Mouse (Mus musculus) G1E (cell line): ENCODE data around the gene Stip1. TPM values are rescaled to one million over a fixed set of nuclear protein-coding genes. Genes with fewer than 3 reads are reported as not detected.

ENCODE experiments used
- ATAC-seq: 2 replicates; pipeline ENCODE4 v1.8.0; 2016; ENCODE audit warnings: mild to moderate bottlenecking; ENCODE audit not compliant: insufficient number of reproducible peaks, poor library complexity, low FRiP score, severe bottlenecking; ENCODE audit errors: extremely low read depth
- DNase-seq: peaks from one replicate; pipeline ENCODE4 v3.0.0; 2012; ENCODE audit warnings: low spot score
- H3K27me3 ChIP-seq: 2 replicates; pipeline ENCODE4 v1.6.1; 2012; ENCODE audit warnings: mild to moderate bottlenecking, low read length, inconsistent platforms; ENCODE audit not compliant: insufficient read depth
- H3K36me3 ChIP-seq: replicated peaks from 2 replicates; pipeline ENCODE3; 2012; ENCODE audit warnings: mild to moderate bottlenecking, inconsistent platforms
- H3K4me1 ChIP-seq: 2 replicates; pipeline ENCODE4 v1.6.1; 2012; ENCODE audit warnings: low read depth, low read length, inconsistent platforms, mixed read lengths; ENCODE audit not compliant: insufficient read depth
- H3K4me3 ChIP-seq: 2 replicates; pipeline ENCODE4 v1.5.1; 2012; ENCODE audit warnings: low read depth, mild to moderate bottlenecking, inconsistent platforms, low read length, moderate library complexity, mixed read lengths
- H3K9me3 ChIP-seq: replicated peaks from 2 replicates; pipeline ENCODE4 v1.6.1; 2012; ENCODE audit warnings: inconsistent platforms
- CTCF ChIP-seq: IDR thresholded peaks from 2 replicates; pipeline ENCODE4 v1.5.1; 2012; ENCODE audit warnings: low read depth, low read length, inconsistent platforms, mixed read lengths
- GATA1 ChIP-seq: IDR thresholded peaks from 2 replicates; pipeline ENCODE4 v1.6.1; 2012; ENCODE audit warnings: borderline replicate concordance, low read length, inconsistent platforms, mixed read lengths
- GATA2 ChIP-seq: IDR thresholded peaks from 2 replicates; pipeline ENCODE4 v1.6.1; 2012; ENCODE audit warnings: low read depth, low read length, inconsistent platforms, borderline replicate concordance
- POLR2AphosphoS5 ChIP-seq: IDR thresholded peaks from 2 replicates; pipeline ENCODE4 v1.6.1; 2012; ENCODE audit warnings: low read depth, low read length, inconsistent platforms; ENCODE audit not compliant: insufficient replicate concordance
- TAL1 ChIP-seq: conservative IDR thresholded peaks from 2 replicates; pipeline ENCODE4 v1.6.1; 2012; ENCODE audit warnings: low read depth, low read length, inconsistent platforms, mixed read lengths
- polyA plus RNA-seq: library from polyadenylated mRNA; stranded (reverse); fragments of >175 nt; gene quantifications from 2 replicates; pipeline ENCODE4 v1.2.3, GENCODE M21; 2012
- total RNA-seq, 2 experiments: library from RNA; stranded (forward) in 1 of 2; stranded (reverse) in 1 of 2; fragments of 200-1000 nt in 1 of 2; fragments of >200 nt in 1 of 2; fragmentation: Nextera tagmentation in 1 of 2; gene quantifications; 2 replicates each; pipeline ENCODE4 v1.2.3; 2014 to 2017

The Stip1 gene
- total and polyA plus RNA-seq, 3 experiments = 224 to 301 (median 279) TPM

- ATAC-seq (no peak), DNase-seq (no peak)
- Histone ChIP-seq H3K36me3 (peaks cover 72% of the 10 kb centered on the region), H3K27me3 (no peaks in the 10 kb centered on the region; the same call in 1 of the 2 replicates), H3K9me3 (no peaks in the 10 kb centered on the region), H3K4me3 (no peak overlapping the region), H3K4me1 (peaks cover 3% of the 10 kb centered on the region; the same call in 1 of the 2 replicates)
- TF ChIP-seq POLR2AphosphoS5 (no peak), TAL1 (no peak), GATA2 (no peak), CTCF (no peak), GATA1 (no peak)
These were observed 32.7 kb downstream of the Stip1 start for GRCm38 (mm10) chr19:7006892-7007593.

- Histone ChIP-seq H3K9me3 (no peaks in the 10 kb centered on the region), H3K4me1 (peaks cover 33% of the 10 kb centered on the region), H3K4me3 (no peak overlapping the region), H3K27me3 (no peaks in the 10 kb centered on the region; the same call in 1 of the 2 replicates), H3K36me3 (peaks cover 76% of the 10 kb centered on the region)
- no peak for TF ChIP-seq GATA1
- ATAC-seq = no peak
- DNase-seq = no peak
These were observed 40.3 kb downstream of the Stip1 start for GRCm38 (mm10) chr19:6999360-7000063.

GRCm38 (mm10) chr19:6997721-6998290, 42.0 kb downstream of the Stip1 start:
- ATAC-seq = no peak
- H3K27me3 ChIP-seq = no peaks in the 10 kb centered on the region; the same call in 1 of the 2 replicates
- H3K4me3 ChIP-seq = no peak overlapping the region
- H3K4me1 ChIP-seq = peaks cover 50% of the 10 kb centered on the region
- H3K9me3 ChIP-seq = no peaks in the 10 kb centered on the region
- DNase-seq = no peak
- H3K36me3 ChIP-seq = peaks cover 75% of the 10 kb centered on the region
- no peak for TF ChIP-seq TAL1
- TF ChIP-seq CTCF = no peak
- no peak for TF ChIP-seq POLR2AphosphoS5
- TF ChIP-seq GATA1 = no peak
- TF ChIP-seq GATA2 = no peak

- ATAC-seq = peak; percentile 28; the same call in 1 of the 2 replicates
- peaks cover 59% of the 10 kb centered on the region for H3K4me1 ChIP-seq
- H3K4me3 ChIP-seq = peak within 1 kb of the TSS; percentile 76
- peaks cover 57% of the 10 kb centered on the region for H3K36me3 ChIP-seq
- H3K9me3 ChIP-seq = no peaks in the 10 kb centered on the region
- TF ChIP-seq GATA2 (no peak), TAL1 (no peak), POLR2AphosphoS5 (no peak), CTCF (no peak), GATA1 (no peak)
- H3K27me3 ChIP-seq = no peaks in the 10 kb centered on the region; the same call in 1 of the 2 replicates
- DNase-seq = peak; percentile 82
These were observed 43.8 kb downstream of the Stip1 start, which contains the start of the genes Nudt22 and Trpt1 for GRCm38 (mm10) chr19:6996006-6996405. Nudt22 (minus strand) TSS chr19:6996117. Trpt1 (plus strand) TSS chr19:6996131.

- Histone ChIP-seq H3K9me3 (no peaks in the 10 kb centered on the region), H3K4me3 (peak overlapping the region; percentile 76), H3K4me1 (peaks cover 62% of the 10 kb centered on the region), H3K36me3 (peaks cover 56% of the 10 kb centered on the region), H3K27me3 (no peaks in the 10 kb centered on the region; the same call in 1 of the 2 replicates)
- TF ChIP-seq TAL1 (no peak; the same call in 1 of the 2 replicates), CTCF (no peak), POLR2AphosphoS5 (no peak), GATA1 (no peak), GATA2 (no peak)
- ATAC-seq (no peak), DNase-seq (peak; percentile 41)
These were observed 44.3 kb downstream of the Stip1 start for GRCm38 (mm10) chr19:6995255-6995991.

- Histone ChIP-seq H3K36me3 (peaks cover 53% of the 10 kb centered on the region), H3K27me3 (no peaks in the 10 kb centered on the region; the same call in 1 of the 2 replicates), H3K4me3 (peak overlapping the region; percentile 76), H3K9me3 (no peaks in the 10 kb centered on the region), H3K4me1 (peaks cover 68% of the 10 kb centered on the region)
- TF ChIP-seq CTCF (no peak), TAL1 (no peak), GATA2 (no peak), POLR2AphosphoS5 (no peak), GATA1 (no peak)
- ATAC-seq = no peak
- no peak for DNase-seq
These were observed 45.3 kb downstream of the Stip1 start for GRCm38 (mm10) chr19:6994489-6994888.
